Mouse (Mus musculus) forebrain, embryonic 12.5 days (tissue): ENCODE data around the gene Igf2r. TPM values are rescaled to one million over a fixed set of nuclear protein-coding genes. Genes with fewer than 3 reads are reported as not detected.
A peak's percentile ranks its signal among the peaks of the same experiment; 100 is the strongest.

Experiments used
- ATAC-seq: fragments of 200-750 bp; cut with Nextera tagmentation; 2 replicates; pipeline ENCODE4 v1.8.0; 2017; ENCODE audit warnings: moderate TSS enrichment; ENCODE audit not compliant: low FRiP score
- H3K27ac ChIP-seq: fragments of 300-500 bp; sonication (generic); 2 replicates; pipeline ENCODE4 v1.5.1; 2016; ENCODE audit warnings: mild to moderate bottlenecking
- H3K27me3 ChIP-seq: fragments of 300-500 bp; sonication (generic); 2 replicates; pipeline ENCODE4 v1.6.1; 2016; ENCODE audit warnings: mild to moderate bottlenecking
- H3K36me3 ChIP-seq: fragments of 300-500 bp; sonication (generic); replicated peaks from 2 replicates; pipeline ENCODE4 v1.6.1; 2016; ENCODE audit warnings: mild to moderate bottlenecking
- H3K4me1 ChIP-seq: fragments of 300-500 bp; sonication (generic); 2 replicates; pipeline ENCODE4 v1.6.1; 2016
- H3K4me2 ChIP-seq: fragments of 300-500 bp; sonication (generic); 2 replicates; pipeline ENCODE4 v1.6.1; 2016; ENCODE audit warnings: mild to moderate bottlenecking, moderate library complexity
- H3K4me3 ChIP-seq: fragments of 300-500 bp; sonication (generic); replicated peaks from 2 replicates; pipeline ENCODE4 v1.5.1; 2016; ENCODE audit warnings: mild to moderate bottlenecking
- H3K9ac ChIP-seq: fragments of 300-500 bp; sonication (generic); 2 replicates; pipeline ENCODE4 v1.6.1; 2016; ENCODE audit warnings: mild to moderate bottlenecking
- H3K9me3 ChIP-seq: fragments of 300-500 bp; sonication (generic); 2 replicates; pipeline ENCODE4 v1.6.1; 2016
- WGBS: fragments of 180-500 bp; shearing (Covaris S2); methylation state at CpG from one replicate; pipeline ENCODE4 v1.1.7; 2016; 5-methylcytosine and 5-hydroxymethylcytosine counted together
- polyA plus RNA-seq: library from polyadenylated mRNA; unstranded; fragments of >200 nt; fragmentation: Nextera tagmentation; extraction: Ambion mirVana; gene quantifications from 2 replicates; pipeline ENCODE4 v1.2.1, GENCODE M21; 2016

Igf2r gene
- polyA plus RNA-seq, 1 experiment from 2014 or later: 22.7 TPM

- peaks cover 19% of the 10 kb centered on the region; the same call in 1 of the 2 replicates for H3K4me1 ChIP-seq
- no peak overlapping the region for H3K9ac ChIP-seq
- no peak overlapping the region for H3K4me3 ChIP-seq
- no peak for ATAC-seq
- H3K4me2 ChIP-seq: no peak overlapping the region
- no peak overlapping the region for H3K27ac ChIP-seq
- no peaks in the 10 kb centered on the region for H3K27me3 ChIP-seq
- 85% methylated on average over 3 of the region's 3 CpGs for WGBS
- no peaks in the 10 kb centered on the region for H3K9me3 ChIP-seq
- 0 out of 2 replicates have a peak, but pooled peaks cover 3% of the 10 kb centered on the region for H3K36me3 ChIP-seq
Observed at GRCm38 (mm10) chr17:12754243-12755007, 15.0 kb downstream of the Igf2r start.

- Histone ChIP-seq H3K27ac (no peak overlapping the region), H3K4me3 (no peak overlapping the region), H3K4me2 (no peak overlapping the region), H3K9ac (no peak overlapping the region), H3K9me3 (no peaks in the 10 kb centered on the region), H3K4me1 (peaks cover 19% of the 10 kb centered on the region; the same call in 1 of the 2 replicates), H3K27me3 (no peaks in the 10 kb centered on the region), H3K36me3 (peaks cover 3% of the 10 kb centered on the region; the same call in 1 of the 2 replicates)
- ATAC-seq: no peak
- WGBS: 75% methylated on average over 4 of the region's 4 CpGs
Observed at GRCm38 (mm10) chr17:12753050-12753449, 16.4 kb downstream of the Igf2r start.

GRCm38 (mm10) chr17:12751641-12752040 is 17.8 kb downstream of the Igf2r start:
- Histone ChIP-seq H3K4me2 (no peak overlapping the region), H3K4me1 (peaks cover 19% of the 10 kb centered on the region; the same call in 1 of the 2 replicates)
- 83% methylated on average over 4 of the region's 4 CpGs for WGBS

GRCm38 (mm10) chr17:12751218-12751617 is 18.2 kb downstream of the Igf2r start:
- no peak for ATAC-seq
- H3K4me3 ChIP-seq: no peak overlapping the region
- no peak overlapping the region for H3K27ac ChIP-seq
- H3K36me3 ChIP-seq: peaks cover 8% of the 10 kb centered on the region; the same call in 1 of the 2 replicates
- no peak overlapping the region for H3K4me2 ChIP-seq
- no peaks in the 10 kb centered on the region for H3K9me3 ChIP-seq
- peaks cover 19% of the 10 kb centered on the region; the same call in 1 of the 2 replicates for H3K4me1 ChIP-seq
- WGBS: 46% methylated on average over 4 of the region's 4 CpGs
- H3K9ac ChIP-seq: no peak overlapping the region
- H3K27me3 ChIP-seq: no peaks in the 10 kb centered on the region

More at GRCm38 (mm10) chr17:12751641-12752040, 17.8 kb downstream of the Igf2r start:
- H3K27ac ChIP-seq: no peak overlapping the region
- H3K27me3 ChIP-seq: no peaks in the 10 kb centered on the region
- no peaks in the 10 kb centered on the region for H3K9me3 ChIP-seq
- no peak for ATAC-seq
- H3K4me3 ChIP-seq: no peak overlapping the region
- H3K9ac ChIP-seq: no peak overlapping the region
- H3K36me3 ChIP-seq: peaks cover 6% of the 10 kb centered on the region; the same call in 1 of the 2 replicates

- no peaks in the 10 kb centered on the region for H3K27me3 ChIP-seq
- H3K4me1 ChIP-seq: peaks cover 19% of the 10 kb centered on the region; the same call in 1 of the 2 replicates
- no peaks in the 10 kb centered on the region for H3K9me3 ChIP-seq
- H3K36me3 ChIP-seq: peaks cover 12% of the 10 kb centered on the region; the same call in 1 of the 2 replicates
- 80% methylated on average over 9 of the region's 9 CpGs for WGBS
- H3K9ac ChIP-seq: no peak overlapping the region
- H3K27ac ChIP-seq: no peak overlapping the region
- H3K4me2 ChIP-seq: no peak overlapping the region
- no peak for ATAC-seq
- no peak overlapping the region for H3K4me3 ChIP-seq
Observed at GRCm38 (mm10) chr17:12750591-12751170, 18.8 kb downstream of the Igf2r start.

- peaks cover 19% of the 10 kb centered on the region; the same call in 1 of the 2 replicates for H3K4me1 ChIP-seq
- no peak overlapping the region for H3K9ac ChIP-seq
- H3K4me2 ChIP-seq: no peak overlapping the region
- H3K27ac ChIP-seq: no peak overlapping the region
- no peaks in the 10 kb centered on the region for H3K9me3 ChIP-seq
- no peak overlapping the region for H3K4me3 ChIP-seq
- peaks cover 22% of the 10 kb centered on the region for H3K36me3 ChIP-seq
- H3K27me3 ChIP-seq: no peaks in the 10 kb centered on the region
- no peak for ATAC-seq
- 57% methylated on average over 8 of the region's 8 CpGs for WGBS
Observed at GRCm38 (mm10) chr17:12749421-12750367, 19.8 kb downstream of the Igf2r start.

- H3K4me1 ChIP-seq: peaks cover 13% of the 10 kb centered on the region; the same call in 1 of the 2 replicates
- H3K36me3 ChIP-seq: peaks cover 55% of the 10 kb centered on the region
- H3K27ac ChIP-seq: no peak overlapping the region
- H3K9me3 ChIP-seq: peaks cover 22% of the 10 kb centered on the region
- H3K9ac ChIP-seq: no peak overlapping the region
- no peaks in the 10 kb centered on the region for H3K27me3 ChIP-seq
- ATAC-seq: no peak
- WGBS: 89% methylated on average over 4 of the region's 4 CpGs
- no peak overlapping the region for H3K4me2 ChIP-seq
- H3K4me3 ChIP-seq: no peak overlapping the region
Observed at GRCm38 (mm10) chr17:12745761-12746160, 23.7 kb downstream of the Igf2r start.

- WGBS: 72% methylated on average over 1 of the region's 1 CpGs
- no peak overlapping the region for H3K4me3 ChIP-seq
- no peaks in the 10 kb centered on the region for H3K4me1 ChIP-seq
- no peaks in the 10 kb centered on the region for H3K27me3 ChIP-seq
- H3K27ac ChIP-seq: no peak overlapping the region
- peaks cover 22% of the 10 kb centered on the region for H3K9me3 ChIP-seq
- peaks cover 67% of the 10 kb centered on the region for H3K36me3 ChIP-seq
- no peak overlapping the region for H3K9ac ChIP-seq
- no peak for ATAC-seq
- no peak overlapping the region for H3K4me2 ChIP-seq
Observed at GRCm38 (mm10) chr17:12744071-12744470, 25.4 kb downstream of the Igf2r start.

- H3K4me1 ChIP-seq: no peaks in the 10 kb centered on the region
- WGBS: 49% methylated on average over 38 of the region's 38 CpGs
- no peaks in the 10 kb centered on the region for H3K27me3 ChIP-seq
- peaks cover 75% of the 10 kb centered on the region for H3K36me3 ChIP-seq
- H3K27ac ChIP-seq: no peak overlapping the region
- ATAC-seq: peak; percentile 60
- H3K4me3 ChIP-seq: peak overlapping the region; percentile 47
- H3K4me2 ChIP-seq: peak overlapping the region; percentile 68
- peak overlapping the region; percentile 54 for H3K9ac ChIP-seq
- H3K9me3 ChIP-seq: peaks cover 22% of the 10 kb centered on the region
Observed at GRCm38 (mm10) chr17:12742151-12742908, 27.1 kb downstream of the Igf2r start.

GRCm38 (mm10) chr17:12741218-12741968 is 28.1 kb downstream of the Igf2r start:
- peak overlapping the region; percentile 47 for H3K4me3 ChIP-seq
- H3K27ac ChIP-seq: no peak overlapping the region
- peak; percentile 70 for ATAC-seq

GRCm38 (mm10) chr17:12740317-12740716 is 29.1 kb downstream of the Igf2r start:
- H3K27me3 ChIP-seq: no peaks in the 10 kb centered on the region
- H3K4me2 ChIP-seq: no peak overlapping the region
- H3K9ac ChIP-seq: no peak overlapping the region
- H3K4me1 ChIP-seq: no peaks in the 10 kb centered on the region
- H3K4me3 ChIP-seq: no peak overlapping the region
- WGBS: 68% methylated on average over 2 of the region's 2 CpGs
- H3K27ac ChIP-seq: no peak overlapping the region
- H3K9me3 ChIP-seq: peaks cover 22% of the 10 kb centered on the region
- H3K36me3 ChIP-seq: peaks cover 77% of the 10 kb centered on the region
- ATAC-seq: no peak

More at GRCm38 (mm10) chr17:12741218-12741968, 28.1 kb downstream of the Igf2r start:
- 47% methylated on average over 43 of the region's 45 CpGs for WGBS
- peaks cover 22% of the 10 kb centered on the region for H3K9me3 ChIP-seq
- H3K36me3 ChIP-seq: peaks cover 78% of the 10 kb centered on the region
- peak overlapping the region; percentile 68 for H3K4me2 ChIP-seq
- peak overlapping the region; percentile 54 for H3K9ac ChIP-seq
- H3K27me3 ChIP-seq: no peaks in the 10 kb centered on the region
- no peaks in the 10 kb centered on the region for H3K4me1 ChIP-seq
